8 mouse cellular contexts compared by ENCODE assay signal in genomic region chr12:24974446-24975114, GRCm38 (mm10). TPM values are rescaled to one million over a fixed set of nuclear protein-coding genes. Genes with fewer than 3 reads are reported as not detected.
DNase-seq lines count a peak whose midpoint lies in the region; ATAC-seq lines count a peak whose summit lies in the region.

Gene Kidins220, plus strand, starts transcription at chr12:24974925.

- 15% methylated on average over 29 of the region's 29 CpGs for WGBS in hindbrain, embryonic 12.5 days

- H3K4me1 ChIP-seq in hindbrain, embryonic 12.5 days, result 0 out of 2 replicates have a peak, but pooled peaks cover 3% of the 10 kb centered on the region

- H3K27me3 ChIP-seq in hindbrain, embryonic 12.5 days, result no peaks in the 10 kb centered on the region

- H3K27ac ChIP-seq in hindbrain, embryonic 12.5 days, result peak within 1 kb of the TSS; percentile 94

- H3K9ac ChIP-seq in hindbrain, embryonic 12.5 days, result peak within 1 kb of the TSS; percentile 81

- H3K4me3 ChIP-seq in hindbrain, embryonic 12.5 days, result peak within 1 kb of the TSS; percentile 81

- peak; percentile 96 for DNase-seq in Muller cell, postnatal 12 days (ENCODE audit: inconsistent ontology term)
- DNase-seq in cerebellum, adult 9-11 months, result peak; percentile 95
- peak; percentile 93 to 95 for DNase-seq in frontal cortex, postnatal 10 days (ENCODE audit: low spot score in 2 of 2)
- peak; percentile 93 to 96 for DNase-seq in layer of hippocampus, postnatal 14 days (ENCODE audit: low spot score in 2 of 2)
- DNase-seq in lung, postnatal 14 days, result peak; percentile 97
- DNase-seq in retina, adult 2 months (ENCODE audit: low read depth, low spot score), result peak; percentile 77
- DNase-seq in thymus, postnatal 36 days, result peak; percentile 94 to 97

- no peaks in the 10 kb centered on the region for H3K9me3 ChIP-seq in hindbrain, embryonic 12.5 days (replicated peaks)

- ATAC-seq in hindbrain, embryonic 12.5 days (ENCODE audit: low FRiP score), result peak; percentile 93

- H3K4me2 ChIP-seq in hindbrain, embryonic 12.5 days (replicated peaks), result peak within 1 kb of the TSS; percentile 54

- H3K36me3 ChIP-seq in hindbrain, embryonic 12.5 days, result no peaks in the 10 kb centered on the region

RNA-seq across cellular contexts. Expression of gene Kidins220, which starts in this region (rescaled TPM):
- 103 and 106 TPM in 2 replicates for polyA plus RNA-seq in hindbrain, embryonic 12.5 days (2016; fragmentation: Nextera tagmentation; extraction: Ambion mirVana)
- 100 to 1,000 TPM; 322 to 335 TPM for total RNA-seq in layer of hippocampus, postnatal 14 days (2021)

Comparison
In these comparisons a context has a peak if more than half of its experiments do, and no peak if none do; other contexts are left out.
1. Peak in every context shown above with its lines: DNase-seq, ATAC-seq, H3K4me3 ChIP-seq and H3K27ac ChIP-seq.